Mouse (Mus musculus) C2C12 (cell line): Measurements from ENCODE around the gene Pam.

ENCODE experiments used
- CTCF ChIP-seq: IDR thresholded peaks from one replicate; pipeline ENCODE4 v1.5.1; 2011; ENCODE audit not compliant: control insufficient read depth, insufficient read depth, insufficient read length
- FOSL1 ChIP-seq: IDR thresholded peaks from one replicate; pipeline ENCODE4 v1.8.0; 2011; ENCODE audit warnings: mild to moderate bottlenecking, low read length; ENCODE audit not compliant: poor library complexity, insufficient read depth, severe bottlenecking
- MAX ChIP-seq: IDR thresholded peaks from one replicate; pipeline ENCODE4 v1.6.1; 2011; ENCODE audit warnings: mild to moderate bottlenecking, control low read depth
- USF1 ChIP-seq: IDR thresholded peaks from one replicate; pipeline ENCODE4 v1.6.1; 2011; ENCODE audit warnings: low read depth, mild to moderate bottlenecking, control low read depth, moderate library complexity

DNA sequence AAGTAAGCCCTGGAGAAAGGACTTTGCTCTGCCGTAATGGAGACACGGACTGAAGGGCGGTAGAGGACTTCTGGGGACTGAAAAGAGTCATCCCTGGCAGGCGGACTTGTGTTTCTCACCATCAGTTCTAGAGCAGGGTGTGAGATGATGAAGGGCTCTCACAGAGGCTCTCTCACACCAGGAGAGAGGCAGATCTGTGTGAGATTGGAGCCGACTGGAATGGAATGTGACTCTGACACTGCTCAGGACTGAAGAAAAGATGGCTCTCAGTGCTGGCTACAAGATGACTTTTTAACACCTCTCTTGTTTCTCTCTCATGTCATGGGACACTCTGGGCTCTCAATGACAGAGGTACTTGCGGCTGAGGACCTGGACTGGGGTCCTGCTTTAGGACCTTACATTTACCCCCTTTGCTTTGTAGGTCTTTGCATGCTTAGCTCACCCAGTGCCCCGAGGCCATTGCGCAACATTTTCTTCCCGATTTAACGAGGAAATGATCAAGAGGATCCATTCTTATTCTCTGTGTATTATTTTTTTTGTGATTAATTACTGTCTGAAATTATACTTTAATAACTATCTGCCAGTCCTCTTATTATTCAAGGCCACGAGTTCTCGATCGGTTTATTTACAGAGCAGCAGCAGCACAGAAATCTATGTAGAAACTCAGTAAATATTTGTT lies 10.7 kb downstream of the Pam start:
- no peak for TF ChIP-seq CTCF
- TF ChIP-seq USF1, result no peak
- no peak for TF ChIP-seq MAX
- no peak for TF ChIP-seq FOSL1
